Mouse (Mus musculus): ENCODE measurements around the gene Atp2a1.

Gene Atp2a1

GRCm38 (mm10) chr7:126473470-126474086 is 10.7 kb upstream of the Atp2a1 start:
- in situ Hi-C loops (cut with MboI, MseI), result loop anchor here (5.0 kb wide), 1 partner anchor 76 kb away; the partner anchor contains the start of gene Nfatc2ip

GRCm38 (mm10) chr7:126472713-126473112 is 9.8 kb upstream of the Atp2a1 start:
- in situ Hi-C loops (cut with MboI, MseI), result loop anchor here (5.0 kb wide), 1 partner anchor 75 kb away; the partner anchor contains the start of gene Nfatc2ip

- in situ Hi-C loops (cut with MboI, MseI), result loop anchor here (5.0 kb wide), 1 partner anchor 75 kb away; the partner anchor contains the start of gene Nfatc2ip
These were observed 9.4 kb upstream of the Atp2a1 start for GRCm38 (mm10) chr7:126472306-126472705.

- in situ Hi-C loops (cut with MboI, MseI), result loop anchor here (5.0 kb wide), 1 partner anchor 75 kb away; the partner anchor contains the start of gene Nfatc2ip
These were observed 8.9 kb upstream of the Atp2a1 start for GRCm38 (mm10) chr7:126471853-126472252.

- in situ Hi-C loops (cut with MboI, MseI), result loop anchor here (5.0 kb wide), 1 partner anchor 74 kb away; the partner anchor contains the start of gene Nfatc2ip
These were observed 8.5 kb upstream of the Atp2a1 start for GRCm38 (mm10) chr7:126471361-126471760.

GRCm38 (mm10) chr7:126470077-126470476 is 7.2 kb upstream of the Atp2a1 start:
- in situ Hi-C loops (cut with MboI, MseI), result loop anchor here (5.0 kb wide), 1 partner anchor 73 kb away; the partner anchor contains the start of gene Nfatc2ip

GRCm38 (mm10) chr7:126467834-126468627 is 5.1 kb upstream of the Atp2a1 start:
- in situ Hi-C loops (cut with MboI, MseI), result no loop called here

- in situ Hi-C loops (cut with MboI, MseI), result no loop called here
These were observed 4.4 kb upstream of the Atp2a1 start for GRCm38 (mm10) chr7:126467271-126467670.

GRCm38 (mm10) chr7:126466707-126467106 is 3.8 kb upstream of the Atp2a1 start:
- in situ Hi-C loops (cut with MboI, MseI), result no loop called here

GRCm38 (mm10) chr7:126466116-126466515 is 3.2 kb upstream of the Atp2a1 start:
- in situ Hi-C loops (cut with MboI, MseI), result no loop called here

- in situ Hi-C loops (cut with MboI, MseI), result no loop called here
These were observed 2.5 kb upstream of the Atp2a1 start for GRCm38 (mm10) chr7:126465246-126466030.

- in situ Hi-C loops (cut with MboI, MseI), result no loop called here
These were observed 1.9 kb upstream of the Atp2a1 start for GRCm38 (mm10) chr7:126464836-126465235.

- in situ Hi-C loops (cut with MboI, MseI), result no loop called here
These were observed 1.2 kb upstream of the Atp2a1 start for GRCm38 (mm10) chr7:126464121-126464520.

- in situ Hi-C loops (cut with MboI, MseI), result no loop called here
These were observed 639 bp upstream of the Atp2a1 start for GRCm38 (mm10) chr7:126463547-126463946.

GRCm38 (mm10) chr7:126461626-126462025 is 1.3 kb downstream of the Atp2a1 start:
- in situ Hi-C loops (cut with MboI, MseI), result no loop called here

GRCm38 (mm10) chr7:126460623-126461399 is 2.1 kb downstream of the Atp2a1 start:
- in situ Hi-C loops (cut with MboI, MseI), result no loop called here

- in situ Hi-C loops (cut with MboI, MseI), result no loop called here
These were observed 3.9 kb downstream of the Atp2a1 start for GRCm38 (mm10) chr7:126458844-126459618.

- in situ Hi-C loops (cut with MboI, MseI), result no loop called here
These were observed 4.7 kb downstream of the Atp2a1 start for GRCm38 (mm10) chr7:126458225-126458624.

GRCm38 (mm10) chr7:126456382-126457266 is 6.3 kb downstream of the Atp2a1 start:
- in situ Hi-C loops (cut with MboI, MseI), result no loop called here
